In the genomic region with DNA sequence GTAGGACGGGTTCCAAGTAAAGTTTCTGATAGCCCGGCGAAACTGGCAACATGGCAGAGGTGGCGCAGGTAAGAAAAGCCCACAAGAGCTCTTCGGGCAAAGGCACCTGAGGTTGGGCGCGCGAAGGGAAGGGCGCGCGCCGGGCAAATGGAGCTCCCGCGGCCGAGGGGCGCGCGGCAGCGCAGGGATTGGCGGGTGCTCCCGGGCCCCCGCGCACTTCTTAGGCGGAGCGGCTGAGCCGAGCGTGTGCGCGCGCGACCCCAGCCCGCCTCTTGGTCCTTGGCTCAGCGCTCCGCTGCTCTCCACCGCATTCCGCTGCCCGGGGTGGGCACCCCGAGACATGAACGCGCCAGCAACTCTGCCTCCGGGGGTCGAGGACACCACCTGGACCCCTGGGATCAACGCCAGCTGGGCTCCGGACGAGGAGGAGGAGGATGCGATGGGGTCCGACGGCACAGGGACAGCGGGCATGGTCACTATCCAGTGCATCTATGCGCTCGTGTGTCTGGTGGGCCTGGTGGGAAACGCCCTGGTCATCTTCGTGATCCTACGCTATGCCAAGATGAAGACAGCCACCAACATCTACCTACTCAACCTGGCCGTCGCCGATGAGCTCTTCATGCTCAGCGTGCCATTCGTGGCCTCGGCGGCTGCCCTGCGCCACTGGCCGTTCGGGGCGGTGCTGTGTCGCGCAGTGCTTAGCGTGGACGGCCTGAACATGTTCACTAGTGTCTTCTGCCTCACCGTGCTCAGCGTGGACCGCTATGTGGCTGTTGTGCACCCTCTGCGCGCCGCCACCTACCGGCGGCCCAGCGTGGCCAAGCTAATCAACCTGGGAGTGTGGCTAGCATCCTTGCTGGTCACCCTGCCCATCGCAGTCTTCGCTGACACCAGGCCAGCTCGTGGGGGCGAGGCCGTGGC, we compare ENCODE assay signal across 7 mouse cellular contexts. TPM values are rescaled to one million over a fixed set of nuclear protein-coding genes. Genes with fewer than 3 reads are reported as not detected.
A peak's percentile ranks its signal among the peaks of the same experiment; 100 is the strongest.
DNase-seq lines count a peak whose midpoint lies in the region; ATAC-seq and TF ChIP-seq lines count a peak whose summit lies in the region.

A gene (plus strand): TSS at position 214 of the 921 bp plus-strand sequence.

- H3K36me3 ChIP-seq in ES-E14 (ENCODE audit: control insufficient read depth, insufficient read depth, low read length, poor library complexity, severe bottlenecking), result no peaks in the 10 kb centered on the region
- no peaks in the 10 kb centered on the region for H3K36me3 ChIP-seq in forebrain, postnatal 0 days (ENCODE audit: insufficient read depth)
- H3K36me3 ChIP-seq in hindbrain, embryonic 12.5 days, result no peaks in the 10 kb centered on the region
- H3K36me3 ChIP-seq in megakaryocyte, embryonic 14.5 days (replicated peaks; ENCODE audit: low read length), result no peaks in the 10 kb centered on the region

- intact Hi-C loops in left cerebral cortex, postnatal 14 days (cut with DNase I), result loop anchor here (5.0 to 10.0 kb wide), 2 partner anchors 68 to 201 kb away; no protein-coding TSS in a partner anchor

- TF ChIP-seq CTCF in forebrain, postnatal 0 days (IDR thresholded peaks at IDR 0.05; ENCODE audit: low read depth), result peak; percentile 86

- peaks cover 7% of the 10 kb centered on the region for H3K27me3 ChIP-seq in forebrain, postnatal 0 days (ENCODE audit: insufficient read depth, low read length)
- peaks cover 44% of the 10 kb centered on the region for H3K27me3 ChIP-seq in hindbrain, embryonic 12.5 days
- peaks cover 29% of the 10 kb centered on the region for H3K27me3 ChIP-seq in megakaryocyte, embryonic 14.5 days (replicated peaks)

- H3K4me1 ChIP-seq in ES-E14 (ENCODE audit: control insufficient read depth in 2 of 2, insufficient read depth in 2 of 2, low read length in 2 of 2, poor library complexity in 1 of 2), result peaks cover 0 to 3% of the 10 kb centered on the region in 2 experiments; a peak in 1 of 4 replicates
- H3K4me1 ChIP-seq in forebrain, postnatal 0 days (ENCODE audit: insufficient read depth), result no peaks in the 10 kb centered on the region
- peaks cover 12% of the 10 kb centered on the region; the same call in 1 of the 2 replicates for H3K4me1 ChIP-seq in hindbrain, embryonic 12.5 days
- H3K4me1 ChIP-seq in megakaryocyte, embryonic 14.5 days, result peaks cover 63% of the 10 kb centered on the region

- in situ Hi-C loops in ES-E14 (cut with MboI; ENCODE audit: low sequenced_read_pairs in 2 of 2, unreplicated experiment in 2 of 2), result no loop called here

- H3K9me3 ChIP-seq in ES-E14 (ENCODE audit: control insufficient read depth, insufficient read depth, low read depth, low read length), result no peaks in the 10 kb centered on the region
- H3K9me3 ChIP-seq in forebrain, postnatal 0 days (ENCODE audit: low read length), result no peaks in the 10 kb centered on the region
- H3K9me3 ChIP-seq in hindbrain, embryonic 12.5 days (replicated peaks), result no peaks in the 10 kb centered on the region
- 0 out of 2 replicates have a peak, but pooled peaks cover 7% of the 10 kb centered on the region for H3K9me3 ChIP-seq in megakaryocyte, embryonic 14.5 days

- peak within 1 kb of the TSS; percentile 64 to 65 for H3K4me3 ChIP-seq in ES-E14 (ENCODE audit: insufficient read depth in 1 of 2, low read depth in 1 of 2, low read length in 2 of 2, poor library complexity in 1 of 2, severe bottlenecking in 1 of 2)
- H3K4me3 ChIP-seq in forebrain, postnatal 0 days (ENCODE audit: low read depth, low read length), result peak within 1 kb of the TSS; percentile 58
- H3K4me3 ChIP-seq in hindbrain, embryonic 12.5 days, result peak within 1 kb of the TSS; percentile 61
- H3K4me3 ChIP-seq in megakaryocyte, embryonic 14.5 days (replicated peaks), result peak within 1 kb of the TSS; percentile 89

- 4% methylated on average over 83 of the region's 83 CpGs for WGBS in forebrain, postnatal 0 days
- WGBS in hindbrain, embryonic 12.5 days, result 3% methylated on average over 82 of the region's 83 CpGs

- ATAC-seq in forebrain, postnatal 0 days, result peak; percentile 88
- peak; percentile 89 for ATAC-seq in hindbrain, embryonic 12.5 days (ENCODE audit: low FRiP score)

- H3K9ac ChIP-seq in ES-E14 (ENCODE audit: insufficient read depth, low read depth, low read length, poor library complexity, severe bottlenecking), result no peak within 1 kb of the TSS
- peak within 1 kb of the TSS; percentile 60 for H3K9ac ChIP-seq in forebrain, postnatal 0 days
- peak within 1 kb of the TSS; percentile 53 for H3K9ac ChIP-seq in hindbrain, embryonic 12.5 days

- no peak within 1 kb of the TSS for H3K27ac ChIP-seq in ES-E14 (ENCODE audit: insufficient read depth, low read depth, low read length, poor library complexity, severe bottlenecking)
- no peak within 1 kb of the TSS for H3K27ac ChIP-seq in forebrain, postnatal 0 days (ENCODE audit: low read depth, low read length)
- no peak within 1 kb of the TSS for H3K27ac ChIP-seq in hindbrain, embryonic 12.5 days

- DNase-seq in ES-E14 (ENCODE audit: low read depth, low spot score), result no peak
- DNase-seq in adrenal gland, postnatal 14 days, result peak; percentile 53
- peak; percentile 66 for DNase-seq in forebrain, postnatal 0 days
- peak; percentile 44 to 72 for DNase-seq in left cerebral cortex, postnatal 14 days (ENCODE audit: low spot score in 2 of 2)
- DNase-seq in right cerebral cortex, postnatal 25 days, result peak; percentile 75

- peak within 1 kb of the TSS; percentile 95 for H3K4me2 ChIP-seq in forebrain, postnatal 0 days (ENCODE audit: low read depth)
- H3K4me2 ChIP-seq in hindbrain, embryonic 12.5 days (replicated peaks), result peak within 1 kb of the TSS; percentile 98

TF ChIP-seq in ES-E14, 5 proteins besides CTCF, POLR2A, EP300 and RAD21:
- TF ChIP-seq ZNF384 (IDR thresholded peaks at IDR 0.05; ENCODE audit: low read depth, low read length), result no peak
- TF ChIP-seq CHD2 (IDR thresholded peaks at IDR 0.05; ENCODE audit: low read depth, low read length), result no peak
- TF ChIP-seq ZC3H11A (IDR thresholded peaks at IDR 0.05; ENCODE audit: borderline replicate concordance, low read depth, low read length), result no peak
- TF ChIP-seq HCFC1 (IDR thresholded peaks at IDR 0.05; ENCODE audit: borderline replicate concordance, insufficient read depth, low read length), result no peak
- TF ChIP-seq MAFK (IDR thresholded peaks at IDR 0.05; ENCODE audit: insufficient read depth, low read depth, low read length), result no peak

RNA-seq across cellular contexts. Expression of the gene that starts here (rescaled TPM):
- total RNA-seq in ES-E14 (2012; rRNA removed), result 0.42 and 0.98 TPM in 2 replicates
- 0.68 and 0.70 TPM in 2 replicates for total RNA-seq in adrenal gland, postnatal 14 days (2021)
- total RNA-seq in forebrain, postnatal 0 days (2014; rRNA removed), result 10.7 and 12.1 TPM in 2 replicates
- polyA plus RNA-seq in forebrain, postnatal 0 days (2015; fragmentation: Nextera tagmentation; extraction: Ambion mirVana), result 1.9 and 2.8 TPM in 2 replicates
- 1.7 TPM in 2 replicates for polyA plus RNA-seq in hindbrain, embryonic 12.5 days (2016; fragmentation: Nextera tagmentation; extraction: Ambion mirVana)
- total RNA-seq in left cerebral cortex, postnatal 14 days (2021), result 10 to 100 TPM; 45.3 to 47.2 TPM
- not detected in 2 replicates for polyA plus RNA-seq in megakaryocyte, embryonic 14.5 days (2012; ENCODE audit: insufficient read depth, low replicate concordance)

Comparison
In these comparisons a context has a peak if more than half of its experiments do, and no peak if none do; other contexts are left out.
1. Peak in DNase-seq in adrenal gland, postnatal 14 days; RNA of the gene not detected or under 1 TPM.